Mouse (Mus musculus) Patski (cell line): Measurements from ENCODE around the gene Syt9. TPM values are rescaled to one million over a fixed set of nuclear protein-coding genes. Genes with fewer than 3 reads are reported as not detected.

Experiments
- ATAC-seq: fragments of 100-300 bp; one replicate; pipeline ENCODE4 v1.8.0; 2021
- CTCF ChIA-PET: fragments of 350-600 bp; sonication (Branson Sonifier 250); formaldehyde crosslinking; loops from one replicate; lab custom pipeline; 2022; ENCODE audit warnings: inconsistent platforms; lab: Charles Lee
- POLR2A ChIA-PET: fragments of 350-600 bp; sonication (Branson Sonifier 250); formaldehyde crosslinking; loops from one replicate; lab custom pipeline; 2022; ENCODE audit warnings: antibody characterized with exemption, inconsistent platforms; lab: Charles Lee
- DNase-seq: peaks from one replicate; pipeline ENCODE4 v3.0.0-alpha.2; 2011; ENCODE audit warnings: low read depth, low spot score
- H3K27me3 ChIP-seq: fragments of 371-371 bp; one replicate; pipeline ENCODE4 v1.5.1; 2021
- CTCF ChIP-seq: fragments of 100-300 bp; IDR thresholded peaks from one replicate; pipeline ENCODE4 v1.5.1; 2021
- in situ Hi-C: fragments of 300-500 bp; cut with MboI; formaldehyde crosslinking; loops from 3 replicates; pipeline ENCODE4 v1.11.1; 2018; ENCODE audit warnings: low pct_unique_long_range_greater_than_20kb, mixed read lengths
- polyA plus RNA-seq: library from polyadenylated mRNA; unstranded; gene quantifications from one replicate; pipeline ENCODE4 v1.2.3, GENCODE M21; 2021

Syt9 gene
- polyA plus RNA-seq, 1 experiment from 2014 or later = not detected

DNA sequence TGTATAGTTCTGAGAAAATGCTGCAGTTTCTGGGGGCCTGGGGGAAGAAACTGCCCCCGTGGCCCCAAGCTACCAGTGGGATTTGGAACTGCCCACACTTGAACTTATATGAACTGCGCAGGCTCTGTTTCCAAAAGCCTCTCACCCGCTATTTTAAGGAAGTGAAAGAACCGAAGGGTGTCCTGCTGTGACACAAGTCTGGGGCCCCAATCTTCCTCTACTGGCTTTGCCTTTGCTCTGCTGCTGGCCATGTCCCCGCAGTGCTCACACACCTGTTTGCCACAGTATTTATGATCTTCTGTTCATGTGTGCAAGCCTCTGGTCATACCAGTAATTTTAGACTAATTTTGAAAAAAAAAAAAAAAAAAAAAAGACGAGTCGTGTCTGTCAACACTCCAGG, 223.4 kb downstream of the Syt9 start:
- no peaks in the 10 kb centered on the region for H3K27me3 ChIP-seq
- ATAC-seq (no peak), DNase-seq (no peak)
- TF ChIP-seq CTCF = no peak
- in situ Hi-C loops = no loop called here
- ChIA-PET CTCF (interaction anchor here (1.3 kb wide), 1 partner anchor 19 kb away, joined by 4 read pairs; no protein-coding TSS in a partner anchor), POLR2A (no interaction called here)

- ATAC-seq = peak; percentile 55
- CTCF ChIA-PET = interaction anchor here (1.3 kb wide), 1 partner anchor 19 kb away, joined by 4 read pairs; no protein-coding TSS in a partner anchor
- H3K27me3 ChIP-seq = no peaks in the 10 kb centered on the region
Measured at GRCm38 (mm10) chr7:107594325-107594856, 223.9 kb downstream of the Syt9 start.

GRCm38 (mm10) chr7:107594857-107595402, 224.4 kb downstream of the Syt9 start, which contains the start of gene Ppfibp2:
Gene Ppfibp2 (plus strand): TSS chr7:107595207.
- ATAC-seq (peak; percentile 82), DNase-seq (no peak)
- H3K27me3 ChIP-seq = no peaks in the 10 kb centered on the region
- TF ChIP-seq CTCF = no peak
- ChIA-PET POLR2A (no interaction called here), CTCF (no interaction called here)
- in situ Hi-C loops = no loop called here

More at GRCm38 (mm10) chr7:107594325-107594856, 223.9 kb downstream of the Syt9 start:
- DNase-seq = no peak
- in situ Hi-C loops = no loop called here
- POLR2A ChIA-PET = no interaction called here
- TF ChIP-seq CTCF = no peak

- no peak for TF ChIP-seq CTCF
- DNase-seq (no peak), ATAC-seq (no peak)
- in situ Hi-C loops = no loop called here
- no peaks in the 10 kb centered on the region for H3K27me3 ChIP-seq
- ChIA-PET POLR2A (no interaction called here), CTCF (no interaction called here)
Measured at GRCm38 (mm10) chr7:107595426-107595825, 224.9 kb downstream of the Syt9 start.

DNA sequence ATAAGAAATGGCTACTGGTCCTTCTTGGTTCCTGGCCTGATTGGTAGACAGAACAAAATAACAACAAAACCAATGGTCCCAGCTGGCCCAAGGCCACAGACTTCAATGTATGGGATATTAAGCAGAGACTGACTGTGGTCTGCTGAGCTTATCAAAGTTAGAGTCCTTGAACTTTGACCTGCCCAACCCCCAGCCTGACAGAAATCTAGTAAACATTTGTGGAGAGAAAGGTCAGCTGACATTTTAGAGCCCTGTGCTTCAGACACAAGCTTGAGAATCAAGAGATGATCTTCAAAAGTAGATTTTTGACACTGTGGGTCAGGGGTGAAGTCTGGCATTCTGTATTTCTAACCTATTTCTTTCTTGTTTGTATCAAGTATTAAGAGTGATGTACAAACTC, 226.2 kb downstream of the Syt9 start:
- ChIA-PET POLR2A (no interaction called here), CTCF (no interaction called here)
- ATAC-seq = no peak
- no peak for TF ChIP-seq CTCF
- in situ Hi-C loops = no loop called here
- no peaks in the 10 kb centered on the region for H3K27me3 ChIP-seq
- no peak for DNase-seq

DNA sequence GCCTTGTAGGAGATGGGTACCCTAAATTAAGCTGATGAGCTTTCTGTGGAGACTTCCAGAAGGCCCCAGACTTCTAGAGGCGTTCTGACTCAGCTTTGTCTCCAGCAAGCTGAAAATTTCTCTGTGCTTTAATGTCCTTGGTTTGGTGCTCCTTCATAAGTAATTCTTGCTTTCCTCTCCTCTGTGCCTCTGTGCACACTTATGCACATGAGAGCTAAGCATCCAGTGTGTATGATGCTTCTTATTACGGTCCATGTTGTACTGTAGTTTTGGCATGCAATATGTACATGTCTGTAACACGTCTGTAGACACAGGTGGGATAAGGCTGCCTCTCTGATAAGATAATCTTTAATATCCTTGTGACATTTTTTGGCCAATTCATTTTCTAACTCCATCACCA, 227.4 kb downstream of the Syt9 start:
- no peak for ATAC-seq
- POLR2A ChIA-PET = no interaction called here

More for the DNA sequence above, 227.4 kb downstream of the Syt9 start:
- in situ Hi-C loops = no loop called here
- TF ChIP-seq CTCF = no peak
- H3K27me3 ChIP-seq = no peaks in the 10 kb centered on the region
- CTCF ChIA-PET = interaction anchor here (1.0 kb wide), 1 partner anchor 35 kb away, joined by 3 read pairs; no protein-coding TSS in a partner anchor
- no peak for DNase-seq

Other genes with a start within 250 kb of the Syt9 start
- gene Olfr715, start 239.6 kb upstream of the Syt9 start, polyA plus RNA-seq = not detected
- not detected for gene Olfr716, start 232.4 kb upstream of the Syt9 start, polyA plus RNA-seq
- gene Nlrp14, start 203.7 kb upstream of the Syt9 start, polyA plus RNA-seq = not detected
- not detected for gene Rbmxl2, start 161.3 kb upstream of the Syt9 start, polyA plus RNA-seq
- not detected for gene Olfml1, start 196.7 kb downstream of the Syt9 start, polyA plus RNA-seq
- gene Ppfibp2, start 224.5 kb downstream of the Syt9 start, polyA plus RNA-seq = 1.4 TPM